Mouse (Mus musculus): ENCODE results near the gene Tsga10ip. TPM values are rescaled to one million over a fixed set of nuclear protein-coding genes. Genes with fewer than 3 reads are reported as not detected.

The Tsga10ip gene
- total and polyA plus RNA-seq, 3 experiments: 0.87 to 0.89 TPM; not detected in 1

- H3K79me2 ChIP-seq (replicated peaks; ENCODE audit: control insufficient read depth, extremely low read depth, insufficient read depth, poor library complexity, severe bottlenecking): no peaks in the 10 kb centered on the region
- peaks cover 9 to 20% of the 10 kb centered on the region in 2 experiments for H3K4me1 ChIP-seq (ENCODE audit: control insufficient read depth in 1 of 2, insufficient read depth in 2 of 2)
- no peak overlapping the region for H3K9ac ChIP-seq (ENCODE audit: insufficient read depth, low read depth)
- H3K4me3 ChIP-seq (replicated peaks in 1 of 3; ENCODE audit: low read depth in 2 of 3, low read length in 2 of 3, poor library complexity in 1 of 3): no peak overlapping the region
- no peak for TF ChIP-seq TBP (conservative IDR thresholded peaks at IDR 0.05; ENCODE audit: low read depth, low read length)
- DNase-seq (ENCODE audit: extremely low read depth): no peak
- H3K36me3 ChIP-seq (replicated peaks in 1 of 2; ENCODE audit: control insufficient read depth in 1 of 2, insufficient read depth in 1 of 2, low read length in 1 of 2): no peaks in the 10 kb centered on the region
- peaks cover 9% of the 10 kb centered on the region for H3K9me3 ChIP-seq (replicated peaks; ENCODE audit: low read length)
- H3K27ac ChIP-seq (ENCODE audit: insufficient read depth, low read depth): no peak overlapping the region
- in situ Hi-C loops (cut with MboI; ENCODE audit: low pct_ligation_motif_present, low pct_unique_long_range_greater_than_20kb, low sequenced_read_pairs): no loop called here
- H3K27me3 ChIP-seq (replicated peaks): peaks cover 50% of the 10 kb centered on the region
- H3K4me2 ChIP-seq (ENCODE audit: insufficient read depth, low read depth, poor library complexity, severe bottlenecking): no peak overlapping the region
- dilution Hi-C loops (cut with MboI; ENCODE audit: extremely low pct_ligation_motif_present, extremely low pct_unique_long_range_greater_than_20kb, low sequenced_read_pairs): no loop called here
Observed at GRCm38 (mm10) chr19:5444954-5445353, 42.6 kb upstream of the Tsga10ip start.

GRCm38 (mm10) chr19:5444371-5444908, 42.1 kb upstream of the Tsga10ip start:
- no peak overlapping the region for H3K4me2 ChIP-seq (ENCODE audit: insufficient read depth, low read depth, poor library complexity, severe bottlenecking)
- H3K79me2 ChIP-seq (replicated peaks; ENCODE audit: control insufficient read depth, extremely low read depth, insufficient read depth, poor library complexity, severe bottlenecking): no peaks in the 10 kb centered on the region
- no peak overlapping the region for H3K9ac ChIP-seq (ENCODE audit: insufficient read depth, low read depth)
- H3K4me1 ChIP-seq (ENCODE audit: control insufficient read depth in 1 of 2, insufficient read depth in 2 of 2): peaks cover 9 to 20% of the 10 kb centered on the region in 2 experiments
- H3K27ac ChIP-seq (ENCODE audit: insufficient read depth, low read depth): no peak overlapping the region
- H3K4me3 ChIP-seq (replicated peaks in 1 of 3; ENCODE audit: low read depth in 2 of 3, low read length in 2 of 3, poor library complexity in 1 of 3): no peak overlapping the region
- dilution Hi-C loops (cut with MboI; ENCODE audit: extremely low pct_ligation_motif_present, extremely low pct_unique_long_range_greater_than_20kb, low sequenced_read_pairs) (no loop called here), in situ Hi-C loops (cut with MboI; ENCODE audit: low pct_ligation_motif_present, low pct_unique_long_range_greater_than_20kb, low sequenced_read_pairs) (no loop called here)
- H3K27me3 ChIP-seq (replicated peaks): peaks cover 50% of the 10 kb centered on the region
- no peak for DNase-seq (ENCODE audit: extremely low read depth)
- peaks cover 11% of the 10 kb centered on the region for H3K9me3 ChIP-seq (replicated peaks; ENCODE audit: low read length)
- H3K36me3 ChIP-seq (replicated peaks in 1 of 2; ENCODE audit: control insufficient read depth in 1 of 2, insufficient read depth in 1 of 2, low read length in 1 of 2): no peaks in the 10 kb centered on the region
- TF ChIP-seq ZKSCAN1 (IDR thresholded peaks at IDR 0.05; ENCODE audit: borderline replicate concordance, low read depth, low read length) (no peak), JUND (conservative IDR thresholded peaks at IDR 0.05; ENCODE audit: low read depth, low read length) (no peak), ELF1 (IDR thresholded peaks at IDR 0.05; ENCODE audit: low read depth, low read length) (no peak), RAD21 (IDR thresholded peaks at IDR 0.05; ENCODE audit: low read depth, low read length) (no peak), POLR2A (IDR thresholded peaks at IDR 0.05; ENCODE audit: low read depth, low read length) (no peak), ZMIZ1 (IDR thresholded peaks at IDR 0.05; ENCODE audit: low read depth, low read length) (no peak), TBP (conservative IDR thresholded peaks at IDR 0.05; ENCODE audit: low read depth, low read length) (no peak), ZNF384 (IDR thresholded peaks at IDR 0.05; ENCODE audit: low read depth, low read length) (no peak), ETS1 (conservative IDR thresholded peaks at IDR 0.05; ENCODE audit: low read depth, low read length) (no peak), CHD2 (IDR thresholded peaks at IDR 0.05; ENCODE audit: low read length) (no peak), MAFK (IDR thresholded peaks at IDR 0.05; ENCODE audit: insufficient replicate concordance, low read length) (no peak), RCOR1 (conservative IDR thresholded peaks at IDR 0.05; ENCODE audit: low read depth, low read length) (no peak), POLR2AphosphoS2 (IDR thresholded peaks at IDR 0.05; ENCODE audit: low read depth, low read length) (no peak), JUN (IDR thresholded peaks at IDR 0.05; ENCODE audit: insufficient read depth, low read depth, low read length) (no peak), UBTF (IDR thresholded peaks at IDR 0.05; ENCODE audit: low read depth, low read length) (no peak), SIN3A (IDR thresholded peaks at IDR 0.05; ENCODE audit: low read length) (no peak), MAX (IDR thresholded peaks at IDR 0.05; ENCODE audit: low read length) (no peak), MEF2A (IDR thresholded peaks at IDR 0.05; ENCODE audit: borderline replicate concordance, low read depth, low read length) (no peak), EP300 (IDR thresholded peaks at IDR 0.05; ENCODE audit: low read length) (no peak), HCFC1 (IDR thresholded peaks at IDR 0.05; ENCODE audit: low read depth, low read length) (no peak)

Data from CH12.LX (cell line).